Mouse (Mus musculus): Measurements from ENCODE around the gene Gfra1. TPM values are rescaled to one million over a fixed set of nuclear protein-coding genes. Genes with fewer than 3 reads are reported as not detected.

The Gfra1 gene
- polyA plus RNA-seq, 1 experiment from 2014 or later = 24.1 TPM

GRCm38 (mm10) chr19:58250237-58250636 lies 205.5 kb downstream of the Gfra1 start:
- no peak overlapping the region for H3K4me2 ChIP-seq (replicated peaks)
- ATAC-seq (ENCODE audit: insufficient number of reproducible peaks, insufficient read depth, low FRiP score, low TSS enrichment) = no peak
- H3K9ac ChIP-seq = no peak overlapping the region
- no peaks in the 10 kb centered on the region for H3K27me3 ChIP-seq
- no peaks in the 10 kb centered on the region for H3K36me3 ChIP-seq
- no peaks in the 10 kb centered on the region for H3K9me3 ChIP-seq
- H3K4me3 ChIP-seq = no peak overlapping the region
- no peak overlapping the region for H3K27ac ChIP-seq
- WGBS = 87% methylated on average over 8 of the region's 8 CpGs
- H3K4me1 ChIP-seq = no peaks in the 10 kb centered on the region

DNA sequence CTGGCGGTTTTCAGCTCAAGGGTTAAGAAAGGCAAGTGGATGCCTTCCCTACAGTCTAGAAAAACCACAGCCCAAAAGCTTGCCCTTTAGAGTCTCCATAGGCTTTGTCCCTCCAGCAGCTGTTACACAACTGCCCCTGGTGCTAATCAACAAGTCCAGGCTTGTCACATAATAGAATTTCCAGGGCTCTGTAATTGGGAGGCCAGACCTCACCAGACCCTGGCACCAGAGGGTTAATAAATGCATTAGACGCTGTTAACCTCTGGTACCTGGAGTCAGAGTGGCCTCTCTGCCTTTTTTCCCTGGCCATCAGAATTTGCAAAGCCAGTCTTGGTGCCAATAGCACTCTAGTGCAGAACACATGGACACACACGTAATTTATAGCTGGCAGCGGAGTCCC lies 211.6 kb downstream of the Gfra1 start:
- Histone ChIP-seq H3K36me3 (no peaks in the 10 kb centered on the region), H3K27me3 (no peaks in the 10 kb centered on the region; the same call in 1 of the 2 replicates), H3K4me2 (replicated peaks) (no peak overlapping the region), H3K4me1 (peaks cover 8% of the 10 kb centered on the region; the same call in 1 of the 2 replicates), H3K9ac (no peak overlapping the region), H3K9me3 (no peaks in the 10 kb centered on the region), H3K4me3 (no peak overlapping the region), H3K27ac (no peak overlapping the region)
- ATAC-seq (ENCODE audit: insufficient number of reproducible peaks, insufficient read depth, low FRiP score, low TSS enrichment) = no peak
- 57% methylated on average over 4 of the region's 4 CpGs for WGBS

DNA sequence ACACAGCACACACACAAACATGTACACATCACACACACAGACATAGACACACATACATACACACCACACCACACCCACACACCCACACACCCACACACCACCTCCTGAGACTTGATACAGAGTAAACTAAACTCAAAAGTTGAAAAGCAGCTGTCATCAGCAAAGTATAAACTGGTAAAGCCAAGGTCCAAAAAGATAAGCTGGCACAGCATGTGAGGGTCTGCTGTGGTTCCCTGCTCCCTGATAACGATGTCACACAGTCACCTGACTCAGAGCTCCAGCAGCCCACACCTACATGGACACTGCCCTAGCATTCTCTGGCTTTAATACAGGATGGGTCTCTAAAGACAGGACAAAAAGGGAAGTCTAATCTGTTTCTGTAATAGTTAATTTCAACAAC lies 212.1 kb downstream of the Gfra1 start:
- WGBS = 66% methylated on average over 1 of the region's 1 CpGs
- Histone ChIP-seq H3K27me3 (no peaks in the 10 kb centered on the region; the same call in 1 of the 2 replicates), H3K4me1 (peaks cover 8% of the 10 kb centered on the region; the same call in 1 of the 2 replicates), H3K36me3 (no peaks in the 10 kb centered on the region), H3K4me2 (replicated peaks) (no peak overlapping the region), H3K9ac (no peak overlapping the region), H3K27ac (no peak overlapping the region), H3K9me3 (no peaks in the 10 kb centered on the region), H3K4me3 (no peak overlapping the region)
- ATAC-seq (ENCODE audit: insufficient number of reproducible peaks, insufficient read depth, low FRiP score, low TSS enrichment) = no peak

DNA sequence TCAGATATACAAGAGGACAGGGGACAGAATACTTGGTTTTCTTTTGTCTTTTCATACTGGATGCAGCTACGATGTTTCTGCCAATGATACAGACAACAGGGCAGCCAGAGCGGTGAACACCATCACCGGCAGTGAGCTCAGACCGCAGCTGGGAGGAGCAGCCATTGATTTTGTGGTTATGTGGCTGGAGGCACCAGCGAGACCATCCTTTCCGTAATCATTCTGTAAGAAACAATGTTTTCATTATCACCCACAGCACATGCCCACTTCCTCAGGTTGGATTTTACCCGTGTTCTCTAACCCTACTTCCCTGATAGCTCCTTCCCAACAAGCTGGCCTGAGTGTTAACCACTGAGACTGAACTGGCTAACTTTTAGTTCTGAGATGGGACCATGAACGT lies 217.4 kb downstream of the Gfra1 start:
- 76% methylated on average over 8 of the region's 8 CpGs for WGBS
- H3K9ac ChIP-seq = no peak overlapping the region
- no peaks in the 10 kb centered on the region; the same call in 1 of the 2 replicates for H3K27me3 ChIP-seq
- H3K4me1 ChIP-seq = peaks cover 7% of the 10 kb centered on the region
- H3K9me3 ChIP-seq = no peaks in the 10 kb centered on the region
- no peak overlapping the region for H3K4me2 ChIP-seq (replicated peaks)
- no peak overlapping the region for H3K27ac ChIP-seq
- H3K4me3 ChIP-seq = no peak overlapping the region
- H3K36me3 ChIP-seq = no peaks in the 10 kb centered on the region
- no peak for ATAC-seq (ENCODE audit: insufficient number of reproducible peaks, insufficient read depth, low FRiP score, low TSS enrichment)

DNA sequence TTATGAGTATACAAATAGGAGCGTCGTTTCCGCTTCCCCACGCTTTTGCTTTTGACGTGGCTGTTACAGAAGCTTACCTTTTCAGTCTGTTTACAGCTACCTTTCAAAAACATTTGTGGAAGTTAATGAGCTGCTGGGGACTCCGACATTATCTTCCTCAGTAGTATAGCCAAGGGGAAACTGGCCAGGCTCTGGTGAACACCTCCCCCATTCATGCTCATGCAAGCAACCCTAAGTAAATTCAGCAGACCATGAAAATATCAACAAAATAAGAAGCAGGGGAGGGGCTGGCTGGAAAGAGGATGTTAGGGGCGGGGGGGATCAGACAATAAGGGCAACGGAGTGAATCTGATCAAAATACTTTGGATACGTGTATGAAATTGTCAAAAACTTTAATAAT lies 228.0 kb downstream of the Gfra1 start:
- H3K27me3 ChIP-seq = no peaks in the 10 kb centered on the region
- H3K36me3 ChIP-seq = no peaks in the 10 kb centered on the region
- H3K9me3 ChIP-seq = no peaks in the 10 kb centered on the region
- ATAC-seq (ENCODE audit: insufficient number of reproducible peaks, insufficient read depth, low FRiP score, low TSS enrichment) = no peak
- H3K9ac ChIP-seq = no peak overlapping the region
- peaks cover 14% of the 10 kb centered on the region for H3K4me1 ChIP-seq
- H3K4me3 ChIP-seq = no peak overlapping the region
- no peak overlapping the region for H3K4me2 ChIP-seq (replicated peaks)
- H3K27ac ChIP-seq = no peak overlapping the region
- WGBS = 67% methylated on average over 9 of the region's 9 CpGs

DNA sequence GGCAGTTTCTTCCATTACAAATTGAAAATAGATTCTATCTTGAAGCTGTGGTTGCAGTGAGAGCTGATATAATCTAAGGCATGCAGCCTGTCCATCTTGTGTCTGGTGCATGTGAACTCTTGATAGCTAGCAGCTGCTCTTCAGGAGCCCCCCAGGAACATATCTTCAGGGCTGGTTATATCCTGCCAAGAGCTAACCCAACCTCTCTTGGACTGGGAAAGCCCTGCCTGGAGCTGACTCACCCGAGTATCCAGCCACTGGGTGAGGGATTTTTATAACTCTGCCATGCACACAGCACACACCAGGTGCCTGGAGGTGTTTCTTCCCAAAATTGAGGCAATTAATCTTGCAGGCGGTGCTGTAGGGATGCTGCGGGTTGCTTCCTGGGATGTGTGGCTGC lies 228.8 kb downstream of the Gfra1 start:
- Histone ChIP-seq H3K27me3 (no peaks in the 10 kb centered on the region), H3K4me1 (peaks cover 14% of the 10 kb centered on the region), H3K9ac (no peak overlapping the region), H3K27ac (no peak overlapping the region), H3K36me3 (no peaks in the 10 kb centered on the region), H3K9me3 (no peaks in the 10 kb centered on the region), H3K4me3 (no peak overlapping the region), H3K4me2 (replicated peaks) (no peak overlapping the region)
- no peak; the same call in 1 of the 2 replicates for ATAC-seq (ENCODE audit: insufficient number of reproducible peaks, insufficient read depth, low FRiP score, low TSS enrichment)
- 32% methylated on average over 3 of the region's 3 CpGs for WGBS

DNA sequence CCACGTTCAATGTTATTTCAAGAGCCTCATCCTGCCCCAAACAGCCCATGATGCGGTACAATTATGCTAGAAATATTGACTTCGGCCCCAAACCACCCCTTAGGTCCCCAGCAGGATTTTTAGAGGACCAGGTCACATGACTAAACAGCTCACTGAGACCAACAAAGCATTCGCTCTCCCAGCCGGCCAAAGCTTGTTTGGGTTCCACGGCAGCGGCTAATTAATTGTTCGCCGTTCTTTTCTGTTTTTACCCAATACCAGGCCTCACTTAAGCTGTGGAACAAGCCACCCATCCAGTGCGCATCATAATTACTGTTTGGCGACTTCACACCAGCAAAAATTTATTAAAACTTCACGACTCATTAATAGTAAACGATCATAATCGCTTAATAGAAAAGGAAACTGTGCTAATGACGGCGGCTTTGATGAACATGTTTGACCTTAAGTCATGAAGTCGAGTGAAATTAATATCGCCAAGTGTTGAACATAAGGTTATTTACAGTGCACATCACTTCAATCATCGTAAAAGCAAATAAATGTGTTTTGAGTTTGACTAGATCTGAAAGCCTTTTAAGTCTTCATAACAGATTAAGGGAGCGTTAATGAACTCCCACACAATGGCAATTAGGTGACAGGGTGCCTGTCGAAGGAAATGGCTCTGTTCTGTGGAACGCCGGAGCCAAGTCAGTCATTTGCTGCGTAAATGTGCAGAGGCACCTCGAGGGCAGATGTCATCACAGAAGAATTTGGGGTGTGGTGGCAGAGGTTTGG lies 235.5 kb downstream of the Gfra1 start:
- Histone ChIP-seq H3K27me3 (no peaks in the 10 kb centered on the region), H3K4me2 (replicated peaks) (no peak overlapping the region), H3K9me3 (no peaks in the 10 kb centered on the region), H3K4me1 (peaks cover 4% of the 10 kb centered on the region; the same call in 1 of the 2 replicates), H3K27ac (no peak overlapping the region), H3K4me3 (no peak overlapping the region), H3K36me3 (no peaks in the 10 kb centered on the region), H3K9ac (no peak overlapping the region)
- WGBS = 72% methylated on average over 25 of the region's 25 CpGs
- no peak for ATAC-seq (ENCODE audit: insufficient number of reproducible peaks, insufficient read depth, low FRiP score, low TSS enrichment)

DNA sequence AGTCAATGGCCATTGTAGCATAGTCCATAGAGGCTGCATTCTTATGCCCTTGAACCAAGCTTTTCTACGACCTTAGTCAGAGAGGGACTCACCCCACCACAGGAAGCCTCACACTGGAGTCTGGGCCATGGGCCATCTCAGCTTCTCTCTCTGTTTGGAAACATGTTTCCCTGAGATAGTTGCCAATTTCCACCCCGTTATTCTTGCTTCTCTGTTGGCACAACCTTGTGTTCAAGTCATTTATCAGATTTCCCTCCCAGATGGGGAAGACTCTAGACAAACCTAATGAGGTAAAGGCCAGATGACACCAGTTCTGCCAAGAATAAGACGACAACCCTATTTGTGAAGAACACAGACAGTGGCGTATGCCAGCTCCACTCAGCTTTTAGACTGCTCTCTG lies 238.1 kb downstream of the Gfra1 start:
- no peak for ATAC-seq (ENCODE audit: insufficient number of reproducible peaks, insufficient read depth, low FRiP score, low TSS enrichment)
- Histone ChIP-seq H3K4me2 (replicated peaks) (no peak overlapping the region), H3K27me3 (no peaks in the 10 kb centered on the region)

GRCm38 (mm10) chr19:58206496-58207044 lies 249.1 kb downstream of the Gfra1 start:
- Histone ChIP-seq H3K9me3 (no peaks in the 10 kb centered on the region), H3K4me3 (no peak overlapping the region), H3K9ac (no peak overlapping the region), H3K36me3 (no peaks in the 10 kb centered on the region), H3K4me1 (peaks cover 18% of the 10 kb centered on the region), H3K27ac (no peak overlapping the region), H3K27me3 (no peaks in the 10 kb centered on the region), H3K4me2 (replicated peaks) (no peak overlapping the region)
- WGBS = 76% methylated on average over 10 of the region's 10 CpGs
- no peak for ATAC-seq (ENCODE audit: insufficient number of reproducible peaks, insufficient read depth, low FRiP score, low TSS enrichment)

More for the DNA sequence above, 238.1 kb downstream of the Gfra1 start:
- peaks cover 7% of the 10 kb centered on the region; the same call in 1 of the 2 replicates for H3K4me1 ChIP-seq
- no peaks in the 10 kb centered on the region for H3K36me3 ChIP-seq
- WGBS = 89% methylated on average over 4 of the region's 4 CpGs
- H3K4me3 ChIP-seq = no peak overlapping the region
- H3K9ac ChIP-seq = no peak overlapping the region
- no peak overlapping the region for H3K27ac ChIP-seq
- H3K9me3 ChIP-seq = no peaks in the 10 kb centered on the region

DNA sequence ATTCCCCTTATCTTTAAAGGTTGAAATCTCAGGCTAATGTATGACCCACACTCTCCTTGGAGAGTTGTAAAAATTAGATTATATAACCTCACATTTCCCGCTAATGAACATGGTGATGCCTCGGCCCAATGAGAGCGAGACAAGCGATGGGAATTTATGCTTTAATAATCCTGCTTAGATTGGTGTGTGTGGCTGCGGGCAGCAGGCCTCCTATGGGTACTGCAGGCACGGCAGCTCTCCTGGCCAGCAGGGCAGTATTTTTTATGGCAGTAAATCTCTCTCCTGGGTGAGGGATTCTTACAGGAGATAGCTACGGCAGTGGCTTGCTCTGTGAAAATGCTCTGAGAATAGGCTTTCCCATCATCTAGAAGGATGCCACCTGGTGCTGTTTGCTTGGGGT lies 250.2 kb downstream of the Gfra1 start:
- H3K4me3 ChIP-seq = no peak overlapping the region
- no peak overlapping the region for H3K27ac ChIP-seq
- 93% methylated on average over 7 of the region's 7 CpGs for whole genome bisulfite sequencing
- no peaks in the 10 kb centered on the region for H3K27me3 ChIP-seq
- H3K36me3 ChIP-seq = no peaks in the 10 kb centered on the region
- peaks cover 20% of the 10 kb centered on the region for H3K4me1 ChIP-seq
- no peak overlapping the region for H3K9ac ChIP-seq
- no peak overlapping the region for H3K4me2 ChIP-seq (replicated peaks)
- no peak for ATAC-seq (ENCODE audit: insufficient number of reproducible peaks, insufficient read depth, low FRiP score, low TSS enrichment)
- H3K9me3 ChIP-seq = no peaks in the 10 kb centered on the region

DNA sequence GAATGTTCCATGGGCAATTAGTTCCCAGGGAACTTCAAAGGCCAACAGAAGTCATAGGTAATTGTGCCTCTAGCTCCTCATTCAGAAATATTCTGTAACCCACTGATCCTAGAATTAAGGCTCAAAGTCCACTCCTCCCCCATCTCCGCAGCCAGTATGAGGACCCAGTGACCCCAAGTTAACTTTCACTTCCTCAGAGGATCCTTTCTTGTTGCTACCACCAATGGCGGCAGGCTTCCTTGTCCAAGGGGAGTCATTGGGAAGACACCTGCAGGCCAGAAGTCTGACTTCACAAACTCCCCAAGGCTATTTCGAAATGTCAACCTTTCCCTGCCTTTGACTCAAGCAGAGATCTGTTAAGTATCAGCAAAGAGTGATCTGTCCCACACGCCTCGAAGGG lies 253.1 kb downstream of the Gfra1 start:
- no peak overlapping the region for H3K4me3 ChIP-seq
- no peak overlapping the region for H3K4me2 ChIP-seq (replicated peaks)
- H3K36me3 ChIP-seq = no peaks in the 10 kb centered on the region
- no peak for ATAC-seq (ENCODE audit: insufficient number of reproducible peaks, insufficient read depth, low FRiP score, low TSS enrichment)
- H3K27ac ChIP-seq = no peak overlapping the region
- H3K9ac ChIP-seq = no peak overlapping the region
- H3K9me3 ChIP-seq = no peaks in the 10 kb centered on the region
- peaks cover 38% of the 10 kb centered on the region for H3K4me1 ChIP-seq
- H3K27me3 ChIP-seq = no peaks in the 10 kb centered on the region
- 31% methylated on average over 5 of the region's 5 CpGs for WGBS

DNA sequence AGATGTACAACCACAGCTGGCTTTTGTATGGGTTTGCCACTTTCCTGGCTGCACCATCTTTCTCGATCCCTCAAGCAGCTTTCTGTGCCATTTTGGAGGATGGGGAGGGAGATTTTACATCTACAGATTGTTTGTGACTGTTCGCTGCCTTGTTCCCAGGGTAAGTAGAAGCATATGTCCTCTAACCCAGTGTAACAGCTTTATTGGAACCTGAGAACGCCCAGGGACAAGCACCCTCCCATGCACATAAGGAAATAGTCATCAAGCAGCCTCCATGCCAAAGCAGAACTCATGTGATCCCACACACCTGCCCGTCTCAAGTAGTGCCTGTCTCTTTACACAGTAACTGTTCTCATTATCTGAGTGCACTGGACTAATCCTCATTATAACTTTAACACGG lies 256.0 kb downstream of the Gfra1 start:
- WGBS = 18% methylated on average over 5 of the region's 5 CpGs
- Histone ChIP-seq H3K27ac (peak overlapping the region; percentile 54; the same call in 1 of the 2 replicates), H3K27me3 (no peaks in the 10 kb centered on the region), H3K9me3 (no peaks in the 10 kb centered on the region), H3K9ac (no peak overlapping the region), H3K4me3 (no peak overlapping the region), H3K4me2 (replicated peaks) (peak overlapping the region; percentile 15; the same call in 1 of the 2 replicates), H3K36me3 (no peaks in the 10 kb centered on the region), H3K4me1 (peaks cover 38% of the 10 kb centered on the region)
- ATAC-seq (ENCODE audit: insufficient number of reproducible peaks, insufficient read depth, low FRiP score, low TSS enrichment) = no peak

Measured in embryonic facial prominence, embryonic 12.5 days (tissue).